Mouse (Mus musculus) heart, postnatal 0 days (tissue): ENCODE results near the gene Sema3c.

Source experiments
- CTCF ChIP-seq: IDR thresholded peaks from 2 replicates; pipeline ENCODE4 v1.5.1; 2016; ENCODE audit warnings: antibody characterized with exemption, control low read depth, low read depth
- EP300 ChIP-seq: IDR thresholded peaks from 2 replicates; pipeline ENCODE4 v1.6.1; 2016; ENCODE audit warnings: antibody characterized with exemption, low read depth

DNA sequence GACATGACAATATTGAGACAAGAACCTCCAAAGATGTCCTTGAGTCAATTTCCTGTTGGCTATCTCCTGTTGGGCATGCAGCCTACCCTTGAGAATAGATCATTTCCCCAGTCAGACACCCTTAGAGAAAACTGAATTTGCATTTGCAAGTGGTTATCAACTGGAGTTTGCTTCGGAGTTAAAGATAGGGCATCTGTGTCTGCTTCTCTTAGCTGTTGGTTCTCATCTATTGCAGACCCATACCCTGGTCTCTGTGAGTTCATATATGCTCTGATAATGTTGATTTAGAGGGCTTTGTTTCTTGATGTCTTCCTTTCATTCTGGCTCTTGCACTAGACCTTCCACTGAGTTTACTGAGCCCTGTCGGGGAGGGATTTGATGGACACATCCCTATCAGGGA is 106.8 kb downstream of the Sema3c start:
- no peak for TF ChIP-seq CTCF
- no peak for TF ChIP-seq EP300
